Mouse (Mus musculus): ENCODE measurements at regions not wholly inside any gene's neighbourhood (a gene's known extent, or its start where the extent isn't known, plus 50 kb on each side); places are given as distances from the start of the nearest gene placed in this dataset.

DNA sequence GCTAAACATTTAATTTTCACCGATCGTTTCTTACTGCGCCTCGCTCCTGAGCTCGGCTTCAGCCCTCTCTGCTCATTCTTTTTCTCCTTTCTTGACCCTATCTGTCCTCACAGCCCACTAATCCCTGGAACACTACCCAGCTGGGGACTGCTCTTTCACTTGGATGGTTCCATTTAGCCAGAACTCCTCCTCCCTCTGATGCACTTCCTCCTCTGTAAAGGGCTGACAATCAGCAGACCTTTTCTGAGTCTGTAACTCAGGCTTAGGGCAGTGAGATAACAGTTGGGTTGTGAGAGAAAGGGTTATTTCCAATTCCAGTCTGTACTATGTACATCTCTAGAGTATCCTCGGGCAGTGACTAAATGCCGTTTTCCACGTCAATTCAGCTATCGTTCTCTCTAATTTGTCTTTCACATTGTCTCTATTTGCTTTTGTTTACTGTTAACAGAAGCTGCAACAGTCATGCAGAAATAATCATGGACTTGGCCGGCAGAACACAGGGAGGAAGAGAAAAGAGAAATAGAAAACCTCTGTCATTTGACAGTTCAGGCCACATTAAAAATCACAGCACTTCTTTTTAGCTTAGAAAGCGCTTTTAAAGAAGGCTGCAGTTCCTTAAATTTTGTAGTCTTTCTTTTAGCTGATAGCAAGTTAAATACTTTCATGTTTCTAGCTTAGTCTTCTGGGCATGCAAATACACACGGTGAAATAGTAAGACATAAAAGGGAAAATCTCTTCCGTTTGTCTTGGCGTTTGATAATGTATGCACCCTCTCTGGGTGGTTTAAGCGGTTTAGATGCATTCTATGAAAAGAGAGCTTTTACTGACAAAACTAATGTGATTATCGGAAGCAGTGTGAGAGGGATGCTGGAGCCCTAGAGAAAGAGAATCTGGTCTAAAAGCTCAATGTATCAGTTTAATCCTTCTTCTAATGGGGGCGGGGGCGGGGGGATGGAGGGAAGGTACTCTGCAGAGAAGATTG lies 94.7 kb upstream of the Fam181b start:
- peak; percentile 26 to 54 for DNase-seq

DNA sequence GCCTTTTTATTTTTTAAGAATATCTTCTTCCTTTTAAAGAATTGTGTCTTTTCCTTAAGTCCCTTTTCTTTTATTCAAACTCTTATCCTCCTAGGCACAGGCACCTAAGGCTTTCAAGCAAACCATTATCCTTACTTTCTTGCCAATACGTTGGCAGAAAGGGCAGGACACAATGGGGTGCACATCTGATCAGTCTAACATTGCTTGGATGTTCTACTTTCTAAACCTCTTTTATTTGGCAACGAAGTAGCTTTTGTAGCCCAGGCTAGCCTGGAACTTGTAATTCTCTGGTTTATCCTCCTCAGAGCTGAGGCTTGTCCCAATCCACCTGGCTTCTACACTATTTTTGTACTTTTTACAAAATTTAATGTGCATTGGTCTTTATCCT lies 94.0 kb upstream of the Fam181b start:
- DNase-seq = no peak

DNA sequence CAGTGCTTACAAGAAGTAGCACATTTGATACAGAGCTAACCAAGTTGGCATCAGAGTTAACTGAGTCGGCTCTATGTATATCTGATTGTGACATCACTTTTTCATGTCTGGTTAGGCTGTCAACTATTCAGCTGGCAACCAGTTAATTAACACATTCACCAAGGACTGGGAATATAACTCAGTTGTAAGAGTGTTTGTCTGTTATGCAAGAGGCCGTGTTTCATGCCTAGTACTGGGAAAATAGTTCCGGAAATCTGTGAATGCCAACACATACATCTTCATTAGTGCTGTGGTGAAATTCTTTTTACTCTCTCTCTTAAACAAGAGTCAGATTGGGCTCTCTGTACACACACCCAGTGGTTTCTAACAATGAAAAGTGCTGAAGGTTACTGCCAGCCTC lies 80.8 kb upstream of the Fam181b start:
- no peak for DNase-seq

DNA sequence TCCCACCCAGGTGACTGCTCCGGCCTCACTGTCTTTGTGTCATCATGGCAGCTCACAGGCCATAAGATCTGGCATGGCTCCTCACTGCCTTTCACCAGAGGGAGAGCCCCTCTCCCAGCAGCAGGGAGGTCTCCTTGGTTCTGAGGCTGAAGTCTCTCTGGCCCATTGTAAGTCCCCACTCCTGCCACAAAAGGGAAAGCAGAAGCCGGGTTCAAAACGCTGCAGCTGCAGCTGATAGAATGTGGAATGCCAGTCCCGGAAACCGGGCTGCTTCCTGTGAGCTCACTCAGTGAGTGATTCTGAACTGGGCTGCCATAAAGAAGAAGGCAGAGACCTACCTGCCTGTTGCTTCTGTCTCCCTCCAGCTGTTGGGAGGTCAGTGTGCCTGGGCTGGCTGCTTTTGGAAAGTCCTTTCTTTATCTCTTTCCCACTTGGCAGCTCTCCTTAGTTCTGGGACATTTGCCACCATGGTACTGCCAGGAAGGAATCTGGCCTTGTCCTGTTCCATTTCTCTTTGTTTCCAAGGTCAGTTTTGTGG lies 72.9 kb upstream of the Fam181b start:
- DNase-seq = peak; percentile 14 to 26

DNA sequence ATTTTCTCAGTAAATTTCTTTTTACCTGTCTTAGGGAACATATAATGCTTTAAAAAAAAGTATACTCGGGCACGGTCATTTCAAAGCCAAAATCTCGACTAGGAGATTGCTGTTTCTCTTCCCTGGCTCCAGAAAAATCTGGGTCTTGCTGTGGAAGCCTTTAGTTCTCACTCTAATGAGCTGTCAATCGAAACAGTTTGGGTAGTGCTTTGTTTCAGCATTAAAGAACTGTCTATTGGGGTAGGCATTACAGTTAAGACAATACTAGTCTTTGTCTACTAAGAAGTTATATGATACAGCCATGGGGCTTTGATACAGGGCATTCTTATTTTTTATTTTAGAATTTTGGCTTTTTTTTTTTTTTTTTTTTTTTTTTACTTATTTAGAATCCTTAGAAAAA lies 71.9 kb upstream of the Fam181b start:
- DNase-seq = no peak

DNA sequence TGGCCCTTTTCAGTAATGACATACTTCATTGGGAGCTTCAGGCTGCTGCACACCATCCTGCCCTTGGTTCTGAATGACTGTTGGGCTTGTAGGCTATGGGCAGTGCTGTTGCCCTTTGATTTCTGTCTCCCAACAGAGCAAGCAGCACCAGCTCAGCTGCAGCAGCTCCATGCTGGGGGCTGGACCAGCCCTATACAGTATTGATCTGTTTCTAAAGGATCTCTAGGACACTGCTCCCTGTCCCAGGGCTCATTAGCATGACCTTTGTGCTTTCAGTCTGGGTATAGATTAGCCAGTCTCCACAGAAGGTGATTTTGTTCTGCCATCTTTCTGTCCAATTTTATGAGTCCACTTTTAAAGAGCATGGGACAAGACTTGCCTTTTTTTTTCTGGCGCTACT lies 60.3 kb upstream of the Fam181b start:
- DNase-seq = no peak

DNA sequence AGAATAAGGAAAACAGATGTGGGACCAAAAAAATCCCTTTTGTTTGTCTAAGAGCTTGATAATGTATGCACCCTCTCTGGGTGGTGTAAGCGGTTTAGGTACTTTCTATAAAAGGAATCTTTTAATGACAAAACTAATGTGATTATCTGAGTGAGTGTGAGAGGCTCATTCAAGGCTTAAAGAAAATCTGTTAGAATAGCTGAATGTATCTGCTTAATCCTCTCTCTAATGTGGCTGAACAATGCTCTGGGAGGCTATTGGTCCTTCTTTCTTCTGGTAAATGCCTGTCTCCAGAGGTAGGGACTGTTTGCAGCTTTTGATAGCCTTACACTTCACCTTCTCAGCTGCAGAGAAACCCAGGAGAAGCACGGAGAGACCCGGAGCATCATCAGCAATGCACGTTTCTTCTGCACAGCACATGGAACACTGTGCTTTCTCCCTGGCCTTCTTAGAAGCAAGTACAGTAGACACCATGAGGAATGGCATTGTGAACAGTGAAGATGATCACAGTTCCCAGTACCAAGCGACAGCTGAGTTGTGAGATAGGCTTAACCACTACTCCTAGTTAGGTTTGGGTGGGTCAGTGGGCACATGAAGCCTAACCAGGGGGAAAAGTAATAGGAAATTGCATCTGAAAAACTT lies 56.1 kb upstream of the Fam181b start:
- DNase-seq = no peak

DNA sequence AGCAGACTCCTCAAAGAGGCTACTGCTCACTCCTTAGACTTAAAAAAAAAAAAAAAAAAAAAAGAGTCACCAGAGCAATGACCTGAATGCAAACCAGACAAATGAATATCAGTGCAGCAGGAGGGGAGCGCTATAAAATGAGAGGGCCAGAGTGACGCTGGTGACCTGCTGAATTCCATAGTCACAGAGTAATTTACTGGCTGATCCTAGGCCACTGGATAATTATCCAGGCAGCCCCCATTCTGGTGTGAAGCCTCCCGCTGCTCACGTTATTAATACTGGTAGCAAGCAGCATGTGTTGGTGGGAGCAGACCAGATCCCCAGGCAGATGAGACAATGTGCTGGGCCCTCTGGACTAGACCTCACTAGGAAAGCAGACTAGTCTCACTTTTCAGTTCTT lies 53.4 kb upstream of the Fam181b start:
- no peak for DNase-seq
